9 mouse cellular contexts compared by ENCODE assay signal in the genomic region with DNA sequence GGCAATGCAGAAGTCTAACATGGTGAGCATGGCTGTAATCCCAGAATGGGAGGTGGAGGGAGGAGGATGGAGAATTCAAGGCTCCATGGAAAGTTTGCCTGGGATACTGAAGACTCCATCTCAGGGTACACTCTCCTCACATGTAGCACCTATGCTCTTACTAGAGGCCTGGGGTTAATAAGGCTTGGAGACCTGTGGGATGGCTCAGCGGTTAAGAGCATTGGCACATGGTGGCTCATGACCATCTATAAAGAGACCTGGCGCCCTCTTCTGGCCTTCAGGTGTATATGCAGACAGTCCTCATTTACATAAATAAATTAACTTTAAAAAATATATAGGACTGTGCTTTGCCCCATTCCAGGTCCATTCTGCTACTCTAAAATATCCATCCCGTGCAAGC. TPM values are rescaled to one million over a fixed set of nuclear protein-coding genes. Genes with fewer than 3 reads are reported as not detected.
DNase-seq lines count a peak whose midpoint lies in the region; ATAC-seq and TF ChIP-seq lines count a peak whose summit lies in the region.
"Had no signal": no experiment of that assay in that cellular context is flagged by ENCODE, and none has a peak within 500 bp of the region (broad histone marks: within the 10 kb centered on the region; RNA-seq: fewer than 3 reads in every experiment).

No protein-coding gene starts in this region.

- WGBS in midbrain, embryonic 14.5 days, result 41% methylated on average over 3 of the region's 3 CpGs
- WGBS in midbrain, embryonic 15.5 days, result 36% methylated on average over 3 of the region's 3 CpGs

- TF ChIP-seq POLR2A in brain, embryonic 14.5 days (IDR thresholded peaks at IDR 0.05; ENCODE audit: borderline replicate concordance, extremely low read depth, insufficient read depth, insufficient read length, poor library complexity, severe bottlenecking), result no peak

- peak; percentile 47; the same call in 1 of the 2 replicates for TF ChIP-seq CTCF in brain, embryonic 14.5 days (IDR thresholded peaks at IDR 0.05; ENCODE audit: borderline replicate concordance, extremely low read depth, insufficient read depth, insufficient read length)

- no peak overlapping the region for H3K4me2 ChIP-seq in midbrain, embryonic 14.5 days (ENCODE audit: low read length)
- no peak overlapping the region for H3K4me2 ChIP-seq in midbrain, embryonic 15.5 days

- no peak overlapping the region for H3K9ac ChIP-seq in midbrain, embryonic 14.5 days (replicated peaks; ENCODE audit: low read length)
- H3K9ac ChIP-seq in midbrain, embryonic 15.5 days, result no peak overlapping the region
- H3K9ac ChIP-seq: neural tube, embryonic 12.5 days had no signal

- no peak overlapping the region for H3K4me3 ChIP-seq in midbrain, embryonic 14.5 days (replicated peaks; ENCODE audit: low read depth, low read length)
- H3K4me3 ChIP-seq in midbrain, embryonic 15.5 days, result no peak overlapping the region
- H3K4me3 ChIP-seq: neural tube, embryonic 12.5 days had no signal

- H3K36me3 ChIP-seq in midbrain, embryonic 14.5 days (ENCODE audit: control insufficient read depth, insufficient read depth, low read length), result no peaks in the 10 kb centered on the region
- H3K36me3 ChIP-seq in midbrain, embryonic 15.5 days (replicated peaks), result no peaks in the 10 kb centered on the region
- H3K36me3 ChIP-seq: neural tube, embryonic 12.5 days had no signal

- peaks cover 7% of the 10 kb centered on the region; the same call in 1 of the 2 replicates for H3K4me1 ChIP-seq in midbrain, embryonic 14.5 days (ENCODE audit: control insufficient read depth, insufficient read depth, low read length)
- H3K4me1 ChIP-seq in midbrain, embryonic 15.5 days, result peaks cover 21% of the 10 kb centered on the region

- DNase-seq in adrenal gland, adult 2 months, result peak; percentile 19
- no peak for DNase-seq in adrenal gland, adult 8-10 months
- peak; percentile 50 for DNase-seq in midbrain, embryonic 14.5 days
- DNase-seq in brain, embryonic 14.5 days (ENCODE audit: low read depth), result peak; percentile 24
- DNase-seq in naive thymus-derived CD4-positive, alpha-beta T cell, adult 2 months (ENCODE audit: low read depth), result peak; percentile 79
- DNase-seq in ovary, postnatal 36 days (ENCODE audit: low spot score), result no peak

- H3K9me3 ChIP-seq in midbrain, embryonic 14.5 days (ENCODE audit: control insufficient read depth, low read length), result no peaks in the 10 kb centered on the region
- H3K9me3 ChIP-seq in midbrain, embryonic 15.5 days, result no peaks in the 10 kb centered on the region
- H3K9me3 ChIP-seq: neural tube, embryonic 12.5 days had no signal

- no peak for ATAC-seq in midbrain, embryonic 14.5 days (ENCODE audit: low FRiP score, low TSS enrichment)
- no peak for ATAC-seq in midbrain, embryonic 15.5 days (replicated peaks)
- peak; percentile 38; the same call in 1 of the 2 replicates for ATAC-seq in granulocyte monocyte progenitor cell, adult 5-6 weeks (replicated peaks; ENCODE audit: poor library complexity, severe bottlenecking)

- H3K27ac ChIP-seq in midbrain, embryonic 14.5 days (replicated peaks; ENCODE audit: low read depth, low read length), result no peak overlapping the region
- H3K27ac ChIP-seq in midbrain, embryonic 15.5 days, result no peak overlapping the region
- H3K27ac ChIP-seq: neural tube, embryonic 12.5 days had no signal

- H3K27me3 ChIP-seq in midbrain, embryonic 14.5 days (ENCODE audit: control insufficient read depth, insufficient read depth, low read length), result no peaks in the 10 kb centered on the region
- H3K27me3 ChIP-seq in midbrain, embryonic 15.5 days (replicated peaks), result no peaks in the 10 kb centered on the region
- H3K27me3 ChIP-seq: neural tube, embryonic 12.5 days had no signal

RNA-seq across cellular contexts. Expression of gene Znhit3, which starts 3.1 kb away (rescaled TPM):
- 10 to 100 TPM in 1 of 2 experiments, 1 to 10 TPM in 1; 8.6 to 13.7 TPM for total RNA-seq in adrenal gland, adult 2 months (2021)
- polyA plus RNA-seq in adrenal gland, adult 2 months (2012; rRNA removed), result 5.8 and 6.2 TPM in 2 replicates
- total RNA-seq in adrenal gland, adult 8-10 months (2022), result 10 to 100 TPM in 3 of 4 experiments, 1 to 10 TPM in 1; 9.0 to 17.7 (median 15.3) TPM
- 61.7 and 65.1 TPM in 2 replicates for polyA plus RNA-seq in midbrain, embryonic 14.5 days (2014; fragmentation: Nextera tagmentation; extraction: Ambion mirVana)
- 61.8 and 62.8 TPM in 2 replicates for polyA plus RNA-seq in midbrain, embryonic 15.5 days (2015; fragmentation: Nextera tagmentation; extraction: Ambion mirVana)
- 34.9 and 44.9 TPM in 2 replicates for polyA plus RNA-seq in brain, embryonic 14.5 days (2012; rRNA removed)
- 28.3 and 36.0 TPM in 2 replicates for total RNA-seq in granulocyte monocyte progenitor cell, adult 5-6 weeks (2014; fragmentation: Nextera tagmentation)
- 32.6 and 46.7 TPM in 2 replicates for total RNA-seq in granulocyte monocyte progenitor cell, adult 5-6 weeks (2017)

RNA-seq across cellular contexts. Expression of gene Car4, which starts 38.3 kb away (rescaled TPM):
- total RNA-seq in adrenal gland, adult 2 months (2021), result 1 to 10 TPM; 5.2 to 8.5 TPM
- polyA plus RNA-seq in adrenal gland, adult 2 months (2012; rRNA removed), result 3.8 and 4.3 TPM in 2 replicates
- total RNA-seq in adrenal gland, adult 8-10 months (2022), result 1 to 10 TPM; 1.5 to 3.5 (median 2.3) TPM
- 3.3 and 5.2 TPM in 2 replicates for polyA plus RNA-seq in midbrain, embryonic 14.5 days (2014; fragmentation: Nextera tagmentation; extraction: Ambion mirVana)
- 5.3 and 6.0 TPM in 2 replicates for polyA plus RNA-seq in midbrain, embryonic 15.5 days (2015; fragmentation: Nextera tagmentation; extraction: Ambion mirVana)
- polyA plus RNA-seq in brain, embryonic 14.5 days (2012; rRNA removed), result 1.9 and 2.0 TPM in 2 replicates
- not detected in 2 replicates for total RNA-seq in granulocyte monocyte progenitor cell, adult 5-6 weeks (2014; fragmentation: Nextera tagmentation)
- total RNA-seq in granulocyte monocyte progenitor cell, adult 5-6 weeks (2017), result not detected in 2 replicates

RNA-seq across cellular contexts. Expression of gene Pigw, which starts 39.2 kb away (rescaled TPM):
- total RNA-seq in adrenal gland, adult 2 months (2021), result 10 to 100 TPM in 1 of 2 experiments, 1 to 10 TPM in 1; 6.5 to 10.1 TPM
- 1.2 and 1.9 TPM in 2 replicates for polyA plus RNA-seq in adrenal gland, adult 2 months (2012; rRNA removed)
- total RNA-seq in adrenal gland, adult 8-10 months (2022), result 10 to 100 TPM in 2 of 4 experiments, 1 to 10 TPM in 2; 8.4 to 11.1 (median 9.8) TPM
- polyA plus RNA-seq in midbrain, embryonic 14.5 days (2014; fragmentation: Nextera tagmentation; extraction: Ambion mirVana), result 3.4 and 4.1 TPM in 2 replicates
- 2.3 and 2.5 TPM in 2 replicates for polyA plus RNA-seq in midbrain, embryonic 15.5 days (2015; fragmentation: Nextera tagmentation; extraction: Ambion mirVana)
- 5.3 and 6.2 TPM in 2 replicates for polyA plus RNA-seq in brain, embryonic 14.5 days (2012; rRNA removed)
- total RNA-seq in granulocyte monocyte progenitor cell, adult 5-6 weeks (2014; fragmentation: Nextera tagmentation), result 5.0 and 5.8 TPM in 2 replicates
- 7.8 and 8.3 TPM in 2 replicates for total RNA-seq in granulocyte monocyte progenitor cell, adult 5-6 weeks (2017)

RNA-seq across cellular contexts. Expression of gene Myo19, which starts 39.3 kb away (rescaled TPM):
- 10 to 100 TPM in 1 of 2 experiments, 1 to 10 TPM in 1; 9.3 to 13.2 TPM for total RNA-seq in adrenal gland, adult 2 months (2021)
- 11.4 and 12.7 TPM in 2 replicates for polyA plus RNA-seq in adrenal gland, adult 2 months (2012; rRNA removed)
- 10 to 100 TPM; 10.3 to 16.5 (median 14.3) TPM for total RNA-seq in adrenal gland, adult 8-10 months (2022)
- 5.4 and 6.2 TPM in 2 replicates for polyA plus RNA-seq in midbrain, embryonic 14.5 days (2014; fragmentation: Nextera tagmentation; extraction: Ambion mirVana)
- polyA plus RNA-seq in midbrain, embryonic 15.5 days (2015; fragmentation: Nextera tagmentation; extraction: Ambion mirVana), result 6.0 and 7.2 TPM in 2 replicates
- 20.8 and 24.1 TPM in 2 replicates for polyA plus RNA-seq in brain, embryonic 14.5 days (2012; rRNA removed)
- total RNA-seq in granulocyte monocyte progenitor cell, adult 5-6 weeks (2014; fragmentation: Nextera tagmentation), result 10.7 and 13.4 TPM in 2 replicates
- 5.1 and 5.2 TPM in 2 replicates for total RNA-seq in granulocyte monocyte progenitor cell, adult 5-6 weeks (2017)

RNA-seq across cellular contexts. Expression of gene Ggnbp2, which starts 48.7 kb away (rescaled TPM):
- total RNA-seq in adrenal gland, adult 2 months (2021), result 10 to 100 TPM; 67.1 to 87.0 TPM
- 7.5 and 8.2 TPM in 2 replicates for polyA plus RNA-seq in adrenal gland, adult 2 months (2012; rRNA removed)
- 10 to 100 TPM; 76.1 to 91.6 (median 86.8) TPM for total RNA-seq in adrenal gland, adult 8-10 months (2022)
- 69.3 and 71.9 TPM in 2 replicates for polyA plus RNA-seq in midbrain, embryonic 14.5 days (2014; fragmentation: Nextera tagmentation; extraction: Ambion mirVana)
- 71.8 and 72.8 TPM in 2 replicates for polyA plus RNA-seq in midbrain, embryonic 15.5 days (2015; fragmentation: Nextera tagmentation; extraction: Ambion mirVana)
- 93.4 and 93.8 TPM in 2 replicates for polyA plus RNA-seq in brain, embryonic 14.5 days (2012; rRNA removed)
- 72.0 and 78.9 TPM in 2 replicates for total RNA-seq in granulocyte monocyte progenitor cell, adult 5-6 weeks (2014; fragmentation: Nextera tagmentation)
- 78.5 and 110 TPM in 2 replicates for total RNA-seq in granulocyte monocyte progenitor cell, adult 5-6 weeks (2017)

Comparison
In these comparisons a context has a peak if more than half of its experiments do, and no peak if none do; other contexts are left out.
1. DNase-seq: peak in adrenal gland, adult 2 months (single experiment), midbrain, embryonic 14.5 days (single experiment), brain, embryonic 14.5 days (single experiment) and naive thymus-derived CD4-positive, alpha-beta T cell, adult 2 months (single experiment); none in adrenal gland, adult 8-10 months (single experiment) and ovary, postnatal 36 days (single experiment).